In genomic region chr7:122610161-122610560, GRCm38 (mm10) we compare ENCODE assay signal across 23 mouse cellular contexts.
DNase-seq lines count a peak whose midpoint lies in the region; ATAC-seq and TF ChIP-seq lines count a peak whose summit lies in the region.
"Had no signal": no experiment of that assay in that cellular context is flagged by ENCODE, and none has a peak within 500 bp of the region (broad histone marks: within the 10 kb centered on the region; RNA-seq: fewer than 3 reads in every experiment).

No protein-coding gene starts in this region.

- intact Hi-C loops in left cerebral cortex, adult 2 months (cut with DNase I): no loop called here
- intact Hi-C loops in left cerebral cortex, postnatal 10 days (cut with DNase I): no loop called here

- no peak overlapping the region for H3K4me3 ChIP-seq in left cerebral cortex, adult 2 months
- no peak overlapping the region for H3K4me3 ChIP-seq in liver, postnatal 0 days (ENCODE audit: low read depth, low read length)
- no peak overlapping the region for H3K4me3 ChIP-seq in lung, embryonic 16.5 days (ENCODE audit: low read length)
- H3K4me3 ChIP-seq in lung, postnatal 0 days (ENCODE audit: low read depth, low read length): no peak overlapping the region
- H3K4me3 ChIP-seq: embryonic facial prominence, embryonic 13.5 days; embryonic facial prominence, embryonic 15.5 days; erythroblast, embryonic 14.5 days; forebrain, embryonic 10.5 days; forebrain, embryonic 12.5 days had no signal

- H3K27me3 ChIP-seq in liver, postnatal 0 days (ENCODE audit: insufficient read depth, low read length): no peaks in the 10 kb centered on the region
- no peaks in the 10 kb centered on the region for H3K27me3 ChIP-seq in lung, embryonic 16.5 days (ENCODE audit: control insufficient read depth, insufficient read depth, low read depth, low read length)
- no peaks in the 10 kb centered on the region for H3K27me3 ChIP-seq in lung, postnatal 0 days (replicated peaks; ENCODE audit: insufficient read depth, low read length)
- H3K27me3 ChIP-seq: embryonic facial prominence, embryonic 13.5 days; embryonic facial prominence, embryonic 15.5 days; forebrain, embryonic 12.5 days had no signal

- DNase-seq in left cerebral cortex, adult 2 months (ENCODE audit: extremely low spot score in 1 of 2, low spot score in 2 of 2): no peak
- no peak for DNase-seq in left cerebral cortex, postnatal 10 days (ENCODE audit: extremely low spot score in 1 of 2, low spot score in 2 of 2)
- DNase-seq in liver, postnatal 0 days: no peak
- no peak for DNase-seq in liver
- no peak for DNase-seq in lung, postnatal 0 days (ENCODE audit: low spot score)
- DNase-seq: adrenal gland, adult 2 months; adrenal gland, postnatal 10 days; adrenal gland, postnatal 25 days; cerebellum, adult 11 months; cerebellum, adult 18-20 months; cerebellum, adult 8-10 months; cerebellum, adult 9-11 months; cerebellum, postnatal 14 days; cerebellum, postnatal 36 days; embryo, embryonic 11 days had no signal

- 59% methylated on average over 7 of the region's 7 CpGs for WGBS in liver, postnatal 0 days (ENCODE audit: insufficient replicate concordance)
- 16% methylated on average over 7 of the region's 7 CpGs for WGBS in lung, embryonic 16.5 days
- WGBS in lung, postnatal 0 days: 26% methylated on average over 7 of the region's 7 CpGs

- H3K4me2 ChIP-seq in liver, postnatal 0 days (ENCODE audit: low read depth, low read length): no peak overlapping the region
- no peak overlapping the region for H3K4me2 ChIP-seq in lung, embryonic 16.5 days (ENCODE audit: low read depth, low read length)
- no peak overlapping the region for H3K4me2 ChIP-seq in lung, postnatal 0 days (replicated peaks; ENCODE audit: low read depth, low read length)
- H3K4me2 ChIP-seq: embryonic facial prominence, embryonic 13.5 days; embryonic facial prominence, embryonic 15.5 days; forebrain, embryonic 12.5 days had no signal

- no peak overlapping the region for H3K9ac ChIP-seq in liver, postnatal 0 days (replicated peaks)
- no peak overlapping the region for H3K9ac ChIP-seq in lung, embryonic 16.5 days (ENCODE audit: low read length)
- no peak overlapping the region for H3K9ac ChIP-seq in lung, postnatal 0 days (replicated peaks; ENCODE audit: low read depth)
- H3K9ac ChIP-seq: embryonic facial prominence, embryonic 13.5 days; embryonic facial prominence, embryonic 15.5 days; forebrain, embryonic 12.5 days had no signal

- peak overlapping the region; percentile 36; the same call in 1 of the 2 replicates for H3K27ac ChIP-seq in left cerebral cortex, adult 2 months
- no peak overlapping the region for H3K27ac ChIP-seq in liver, postnatal 0 days (ENCODE audit: low read depth)
- no peak overlapping the region for H3K27ac ChIP-seq in lung, embryonic 16.5 days (ENCODE audit: low read length)
- no peak overlapping the region for H3K27ac ChIP-seq in lung, postnatal 0 days (ENCODE audit: low read length)
- H3K27ac ChIP-seq: embryonic facial prominence, embryonic 13.5 days; embryonic facial prominence, embryonic 15.5 days; forebrain, embryonic 10.5 days; forebrain, embryonic 12.5 days had no signal

- TF ChIP-seq CTCF in left cerebral cortex, adult 2 months (IDR thresholded peaks at IDR 0.05): no peak
- no peak for TF ChIP-seq CTCF in liver, postnatal 0 days (IDR thresholded peaks at IDR 0.05; ENCODE audit: low read depth)
- TF ChIP-seq CTCF in lung, postnatal 0 days (IDR thresholded peaks at IDR 0.05): no peak

- ATAC-seq in liver, postnatal 0 days: peak; percentile 33; the same call in 1 of the 2 replicates
- ATAC-seq in lung, embryonic 16.5 days (ENCODE audit: low read depth): peak; percentile 51; the same call in 1 of the 2 replicates
- no peak for ATAC-seq in lung, postnatal 0 days
- ATAC-seq: forebrain, embryonic 14.5 days; forebrain, embryonic 16.5 days had no signal

- H3K36me3 ChIP-seq in liver, postnatal 0 days (replicated peaks; ENCODE audit: insufficient read depth, low read length): no peaks in the 10 kb centered on the region
- no peaks in the 10 kb centered on the region for H3K36me3 ChIP-seq in lung, embryonic 16.5 days (ENCODE audit: control insufficient read depth, insufficient read depth, low read length)
- no peaks in the 10 kb centered on the region for H3K36me3 ChIP-seq in lung, postnatal 0 days (ENCODE audit: insufficient read depth, low read length)
- H3K36me3 ChIP-seq: embryonic facial prominence, embryonic 13.5 days; embryonic facial prominence, embryonic 15.5 days; forebrain, embryonic 10.5 days; forebrain, embryonic 12.5 days had no signal

- H3K9me3 ChIP-seq in liver, postnatal 0 days (ENCODE audit: low read length): no peaks in the 10 kb centered on the region
- H3K9me3 ChIP-seq in lung, embryonic 16.5 days (ENCODE audit: control insufficient read depth, low read length): no peaks in the 10 kb centered on the region
- no peaks in the 10 kb centered on the region for H3K9me3 ChIP-seq in lung, postnatal 0 days (ENCODE audit: low read length)
- H3K9me3 ChIP-seq: embryonic facial prominence, embryonic 13.5 days; embryonic facial prominence, embryonic 15.5 days; forebrain, embryonic 10.5 days; forebrain, embryonic 12.5 days had no signal

- TF ChIP-seq EP300 in liver, postnatal 0 days (IDR thresholded peaks at IDR 0.05; ENCODE audit: low read depth): no peak
- TF ChIP-seq EP300 in lung, postnatal 0 days (IDR thresholded peaks at IDR 0.05): no peak

- H3K4me1 ChIP-seq in liver, postnatal 0 days (ENCODE audit: insufficient read depth): no peaks in the 10 kb centered on the region
- H3K4me1 ChIP-seq in lung, embryonic 16.5 days (replicated peaks; ENCODE audit: control insufficient read depth, insufficient read depth, low read length): no peaks in the 10 kb centered on the region; the same call in 1 of the 2 replicates
- H3K4me1 ChIP-seq in lung, postnatal 0 days (ENCODE audit: insufficient read depth, low read depth, low read length): no peaks in the 10 kb centered on the region; the same call in 1 of the 2 replicates
- H3K4me1 ChIP-seq: embryonic facial prominence, embryonic 13.5 days; embryonic facial prominence, embryonic 15.5 days; forebrain, embryonic 10.5 days; forebrain, embryonic 12.5 days had no signal
